Mouse (Mus musculus): ENCODE results near the gene 1700023F06Rik.
A peak's percentile ranks its signal among the peaks of the same experiment; 100 is the strongest.
"Not testable (repeated sequence)": the region's sequence is repeated elsewhere in the genome, so short reads cannot be mapped to it uniquely, and the experiment has no call there.

The 1700023F06Rik gene

DNA sequence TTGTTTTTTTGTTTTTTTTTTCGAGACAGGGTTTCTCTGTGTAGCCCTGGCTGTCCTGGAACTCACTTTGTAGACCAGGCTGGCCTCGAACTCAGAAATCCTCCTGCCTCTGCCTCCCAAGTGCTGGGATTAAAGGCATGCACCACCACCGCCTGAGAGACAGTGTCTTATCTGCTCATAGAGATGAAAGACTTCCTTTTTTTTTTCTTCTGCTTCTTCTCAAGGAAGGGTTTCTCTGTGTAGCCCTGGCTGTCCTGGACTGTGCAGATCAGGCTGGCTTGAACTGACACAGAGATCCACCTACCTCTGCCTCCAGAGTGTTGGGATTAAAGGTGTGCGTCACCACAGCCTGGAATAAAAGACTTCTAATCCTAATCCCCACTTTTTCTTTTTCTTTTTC is 14.4 kb upstream of the 1700023F06Rik start:
- not testable (repeated sequence) for DNase-seq (ENCODE audit: low read depth)

DNA sequence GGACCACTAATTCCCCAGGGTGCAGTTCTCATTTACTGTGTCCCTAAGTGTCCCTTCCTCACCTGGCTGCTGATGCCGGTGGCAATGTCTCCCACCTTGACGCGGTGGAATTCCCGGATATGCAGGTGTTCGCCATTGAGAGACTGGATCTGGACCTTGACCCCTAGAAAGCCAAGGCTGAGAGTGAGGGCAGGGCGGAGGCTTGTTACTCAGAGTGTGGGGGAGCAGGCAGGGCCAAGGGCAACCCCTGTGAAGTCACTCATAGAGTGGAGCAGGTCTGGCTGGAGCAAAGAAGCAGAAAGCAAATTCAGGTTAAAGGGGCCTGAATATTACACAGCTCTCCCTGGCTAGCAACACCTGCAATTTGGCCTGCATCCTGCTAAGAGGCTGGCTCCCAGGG is 13.1 kb upstream of the 1700023F06Rik start:
- DNase-seq (ENCODE audit: low read depth) = no peak

DNA sequence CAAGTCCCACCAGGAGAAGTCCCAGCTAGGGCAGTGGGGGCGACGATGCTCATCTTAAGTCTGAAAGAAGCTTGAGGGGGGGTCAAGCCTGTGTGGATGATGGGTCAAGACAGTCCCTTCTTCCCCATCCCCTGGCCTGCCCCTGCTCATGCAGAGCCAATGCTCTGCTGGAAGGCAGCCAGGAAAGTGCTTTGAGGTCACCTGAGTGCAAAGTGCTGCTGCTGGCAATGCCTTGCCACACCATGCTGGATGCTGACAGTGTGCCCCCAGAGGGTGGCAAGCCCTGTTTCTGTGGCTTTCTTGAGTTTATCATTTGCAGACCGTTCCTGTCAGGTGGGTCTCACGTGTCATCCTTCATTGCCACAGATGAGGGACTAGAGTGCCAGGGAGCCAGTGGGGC is 11.6 kb upstream of the 1700023F06Rik start:
- peak; percentile 30 for DNase-seq (ENCODE audit: low read depth)

DNA sequence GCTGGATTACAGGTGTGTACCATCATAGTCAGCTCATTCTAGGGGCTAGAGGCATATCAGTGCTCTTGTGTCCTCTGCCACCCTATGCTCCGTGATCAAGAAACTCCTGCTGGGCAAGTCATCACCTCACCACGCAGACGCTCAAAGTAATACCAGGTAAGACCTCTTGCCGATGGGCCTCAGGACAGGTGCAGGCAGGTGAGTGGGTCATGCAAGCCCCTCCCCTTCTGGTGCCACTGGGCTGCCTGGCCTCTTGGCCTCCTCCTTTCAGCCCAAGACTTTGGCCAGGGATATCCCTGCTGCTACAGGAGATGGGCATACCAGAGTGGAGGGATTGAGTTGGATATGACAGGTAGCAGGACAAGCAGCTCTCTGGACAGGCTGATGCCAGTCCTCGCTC is 10.9 kb upstream of the 1700023F06Rik start:
- DNase-seq (ENCODE audit: low read depth) = no peak

DNA sequence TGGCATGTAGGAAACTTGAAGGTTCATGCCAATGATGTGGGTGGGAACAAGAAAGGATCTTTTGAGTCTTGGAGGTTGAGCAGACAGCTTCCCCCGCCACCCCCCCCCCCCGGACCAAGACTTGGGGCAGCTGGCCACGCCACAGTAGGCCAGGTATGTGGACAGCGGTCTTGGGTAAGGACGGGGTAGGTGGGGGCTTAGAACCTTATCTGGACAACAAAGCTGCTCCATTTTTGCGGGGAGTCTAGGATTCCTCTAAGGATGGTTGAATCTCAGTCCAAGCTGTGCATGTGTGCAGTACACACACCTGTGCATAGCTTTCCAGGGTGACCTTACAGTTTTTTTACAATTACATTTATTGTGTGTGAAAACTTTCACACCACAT is 10.2 kb upstream of the 1700023F06Rik start:
- DNase-seq (ENCODE audit: low read depth) = no peak

DNA sequence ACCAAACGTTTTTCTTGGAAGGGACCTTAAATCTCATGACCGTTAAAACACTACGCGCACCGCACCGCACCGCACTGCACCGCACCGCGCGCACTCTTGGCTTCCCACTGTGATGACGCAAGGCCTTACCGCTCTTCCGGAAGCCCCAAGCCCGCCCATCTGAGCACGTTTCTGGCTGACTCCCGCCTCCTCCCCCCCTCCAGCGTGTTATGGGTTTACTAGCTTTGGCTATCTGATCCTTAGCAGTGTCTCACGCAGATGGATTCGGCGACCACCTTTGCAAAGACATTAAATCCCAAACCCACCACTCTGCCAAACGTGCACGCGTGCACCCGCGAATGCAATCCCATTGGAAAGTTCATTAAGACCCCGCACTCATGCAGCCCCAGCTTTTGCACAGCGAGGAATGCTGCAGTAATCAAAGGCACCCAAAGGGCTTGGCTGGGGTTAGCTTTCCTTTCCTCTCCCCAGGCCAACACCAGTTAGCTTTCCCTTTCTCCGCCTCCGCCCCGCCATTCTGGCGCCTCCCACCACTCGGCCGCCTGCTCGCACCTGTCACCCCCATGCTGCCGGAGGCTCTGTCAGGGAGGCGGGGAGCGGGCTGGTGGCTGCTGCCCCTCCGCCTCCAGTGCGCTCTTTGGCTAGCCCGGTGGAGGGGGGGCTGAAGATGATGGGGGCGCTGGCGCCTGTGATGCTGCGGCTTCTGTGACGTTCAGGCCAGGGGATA is 9.6 kb upstream of the 1700023F06Rik start, which contains the start of gene Spata32:
Spata32 (minus strand) TSS at position 643 of the 727 bp plus-strand sequence.
- no peak for DNase-seq (ENCODE audit: low read depth)

- DNase-seq (ENCODE audit: low read depth) = no peak
These were observed 7.0 kb upstream of the 1700023F06Rik start for GRCm38 (mm10) chr11:103215355-103215754.

- no peak for DNase-seq (ENCODE audit: low read depth)
These were observed 5.4 kb upstream of the 1700023F06Rik start for GRCm38 (mm10) chr11:103213712-103214111.

DNA sequence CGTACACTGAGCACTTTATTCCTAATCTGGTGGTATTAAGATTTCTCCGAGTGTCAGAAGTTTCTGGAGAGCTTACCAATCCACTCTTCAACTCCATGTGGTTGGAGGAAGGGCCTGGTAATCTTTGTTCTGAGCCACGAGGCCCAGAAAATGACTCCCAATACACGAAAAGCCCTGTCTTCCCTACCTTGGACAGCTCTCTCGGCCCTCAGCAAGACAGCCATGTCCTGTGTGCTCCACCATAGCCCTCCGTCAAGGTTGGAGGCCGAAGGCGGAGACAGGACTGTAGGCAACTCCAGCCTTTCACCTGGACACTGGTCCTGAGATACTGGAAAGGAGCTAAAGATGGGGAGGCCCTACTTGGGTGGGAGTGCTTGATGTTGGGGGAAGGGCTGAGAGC is 1.9 kb upstream of the 1700023F06Rik start:
- peak; percentile 57 for DNase-seq (ENCODE audit: low read depth)

DNA sequence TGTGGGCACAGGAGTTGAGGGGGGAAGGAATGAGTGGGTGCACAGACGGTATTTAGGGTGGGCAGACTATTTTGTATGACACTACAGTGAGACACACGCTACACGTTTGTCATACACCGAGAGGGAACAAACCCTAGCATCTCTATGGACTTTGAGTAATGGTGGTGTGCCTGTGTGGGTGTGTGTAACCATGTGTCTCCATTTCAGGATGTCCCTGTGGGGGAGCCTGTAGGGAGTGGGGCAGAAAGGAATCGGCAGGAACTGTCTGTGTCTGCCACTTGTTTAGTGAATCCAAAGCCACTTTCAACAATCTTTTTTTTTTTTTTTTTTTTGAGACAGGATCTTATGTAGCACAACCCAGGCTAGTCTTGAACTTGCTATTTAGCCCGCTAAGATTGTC is 2.2 kb downstream of the 1700023F06Rik start:
- DNase-seq (ENCODE audit: low read depth) = no peak

- DNase-seq (ENCODE audit: low read depth) = no peak
These were observed 6.0 kb downstream of the 1700023F06Rik start for GRCm38 (mm10) chr11:103202376-103202775.

GRCm38 (mm10) chr11:103201664-103202063 is 6.7 kb downstream of the 1700023F06Rik start:
- peak; percentile 94 for DNase-seq (ENCODE audit: low read depth)

DNA sequence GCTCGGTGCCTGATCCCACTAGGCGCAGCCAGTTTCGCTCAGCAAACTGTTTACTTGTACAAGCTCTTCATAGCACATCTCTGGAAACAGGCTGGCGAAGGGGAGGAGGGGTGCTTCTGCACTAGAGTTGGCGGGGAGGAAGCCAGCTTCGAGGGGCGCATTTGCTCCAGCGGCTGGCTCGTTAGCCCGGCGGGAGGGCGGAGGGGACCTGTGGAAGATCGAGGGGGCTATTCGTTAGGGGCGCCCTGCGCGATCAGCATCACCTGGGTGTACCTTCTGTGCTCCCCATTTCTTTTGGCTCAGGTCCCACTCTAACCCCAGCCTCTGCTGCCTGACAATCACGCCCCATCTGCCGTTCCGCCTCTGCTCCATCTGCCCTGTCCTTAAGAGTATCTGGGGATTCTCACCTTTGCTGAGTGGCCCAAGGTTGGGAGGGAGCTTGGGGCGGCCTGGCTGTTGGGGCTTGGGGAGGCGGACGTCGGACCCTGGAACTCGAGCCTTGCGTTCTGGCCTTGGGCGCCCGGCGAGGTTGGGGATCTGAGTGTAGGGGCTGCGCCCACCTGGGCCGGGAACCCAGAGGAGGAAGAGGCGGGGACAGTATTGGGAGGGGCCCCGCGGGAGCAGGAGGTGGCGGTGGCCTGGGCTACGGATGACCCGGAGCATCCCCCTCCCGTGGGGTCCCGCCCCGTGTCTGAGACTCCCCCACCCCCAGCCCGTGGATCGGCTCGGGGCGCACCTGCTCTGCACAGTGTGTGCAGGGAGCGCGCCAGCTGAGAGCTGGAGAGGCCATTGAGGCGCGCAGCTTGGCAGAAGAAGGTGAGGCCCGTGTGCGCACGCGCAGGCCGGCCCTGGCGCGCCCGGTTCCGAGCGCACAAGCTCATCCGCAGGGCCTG is 9.2 kb downstream of the 1700023F06Rik start:
- no peak for DNase-seq (ENCODE audit: low read depth)

DNA sequence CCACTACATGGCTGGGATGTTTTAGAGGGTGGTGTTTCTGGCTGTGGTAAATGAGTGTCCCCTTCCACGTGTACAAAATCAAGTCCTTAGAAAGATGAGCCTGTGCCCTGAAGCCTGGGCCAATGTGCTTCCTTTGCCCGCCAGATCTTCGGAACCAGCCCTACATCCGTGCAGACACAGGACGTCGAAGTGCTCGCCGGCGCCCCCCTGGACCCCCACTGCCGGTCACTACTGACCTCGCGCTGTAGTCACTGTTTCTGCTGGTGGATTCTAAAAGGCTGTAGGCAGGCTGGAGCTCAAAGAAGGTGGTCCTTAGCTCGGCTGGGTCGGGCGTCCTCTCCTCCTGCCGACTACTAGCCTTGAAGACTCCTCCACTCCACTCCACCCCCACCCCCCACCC is 10.0 kb downstream of the 1700023F06Rik start:
- DNase-seq (ENCODE audit: low read depth) = no peak

GRCm38 (mm10) chr11:103197340-103197739 is 11.0 kb downstream of the 1700023F06Rik start:
- no peak for DNase-seq (ENCODE audit: low read depth)

- DNase-seq (ENCODE audit: low read depth) = no peak
These were observed 12.7 kb downstream of the 1700023F06Rik start for GRCm38 (mm10) chr11:103195656-103196055.

GRCm38 (mm10) chr11:103195236-103195635 is 13.1 kb downstream of the 1700023F06Rik start:
- no peak for DNase-seq (ENCODE audit: low read depth)

GRCm38 (mm10) chr11:103193825-103194168 is 14.6 kb downstream of the 1700023F06Rik start:
- no peak for DNase-seq (ENCODE audit: low read depth)

DNA sequence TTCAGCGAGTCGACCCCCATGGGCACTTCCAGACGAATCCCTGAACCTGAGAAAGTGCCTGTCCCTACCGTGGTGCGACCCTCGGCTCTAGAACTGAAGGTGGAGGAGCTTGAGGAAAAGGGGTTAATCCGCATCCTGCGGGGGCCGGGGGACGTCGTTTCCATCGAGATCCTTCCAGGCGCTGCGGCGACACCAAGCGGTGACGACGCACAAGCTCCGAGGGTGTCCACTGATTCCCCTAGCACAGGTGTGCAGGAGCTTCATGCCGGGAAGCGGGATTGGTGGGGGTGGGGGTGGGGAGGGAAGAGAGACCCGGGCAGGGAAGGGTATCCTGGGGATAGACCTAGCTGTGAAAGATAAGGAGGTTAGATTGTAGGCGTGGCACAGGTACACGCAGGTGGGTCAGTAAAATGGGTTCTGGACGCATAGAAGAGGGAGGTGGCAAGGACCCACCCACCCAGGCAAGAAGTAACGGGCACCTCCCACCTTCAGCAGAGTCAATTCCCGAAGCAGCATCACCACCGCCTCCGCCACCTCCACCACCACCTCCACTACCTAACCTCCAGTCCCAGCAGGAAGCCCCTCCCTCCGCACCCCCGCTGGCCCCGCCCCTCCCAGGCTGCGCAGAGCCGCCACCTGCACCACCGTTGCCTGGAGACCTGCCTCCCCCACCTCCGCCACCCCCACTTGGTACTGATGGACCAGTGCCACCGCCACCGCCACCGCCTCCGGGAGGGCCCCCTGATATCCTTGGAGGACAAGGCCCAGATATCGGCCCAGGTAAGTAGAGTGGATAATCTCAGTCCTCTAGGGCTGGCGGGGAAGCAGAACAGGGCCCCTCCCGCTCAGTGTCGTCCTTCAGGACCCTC is 15.2 kb downstream of the 1700023F06Rik start:
- no peak for DNase-seq (ENCODE audit: low read depth)

GRCm38 (mm10) chr11:103192230-103192955 is 16.0 kb downstream of the 1700023F06Rik start:
- no peak for DNase-seq (ENCODE audit: low read depth)

GRCm38 (mm10) chr11:103184891-103185290 is 23.5 kb downstream of the 1700023F06Rik start:
- peak; percentile 74 for DNase-seq (ENCODE audit: low read depth)

DNA sequence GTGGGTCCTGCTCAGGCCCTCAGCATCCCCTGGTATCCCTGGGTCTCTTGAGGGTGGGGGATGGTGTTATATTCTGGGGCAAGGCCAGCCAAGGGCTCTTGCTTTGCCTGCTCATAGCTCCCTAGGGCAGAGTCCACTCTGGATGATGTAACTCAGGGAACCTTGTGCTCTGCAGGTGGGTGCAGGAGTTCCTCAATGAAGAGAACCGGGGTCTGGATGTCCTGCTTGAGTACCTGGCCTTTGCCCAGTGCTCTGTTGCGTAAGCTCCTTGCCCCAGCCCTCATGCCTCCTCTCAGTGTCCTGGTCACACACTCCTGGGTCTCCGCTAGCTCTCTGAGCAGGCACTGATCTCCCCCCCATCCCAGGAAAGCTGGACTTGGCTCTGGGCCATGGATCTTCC is 26.4 kb downstream of the 1700023F06Rik start:
- no peak for DNase-seq (ENCODE audit: low read depth)
